Mouse (Mus musculus): ENCODE measurements at regions not wholly inside any gene's neighbourhood (a gene's known extent, or its start where the extent isn't known, plus 50 kb on each side); places are given as distances from the start of the nearest gene placed in this dataset.
A peak's percentile ranks its signal among the peaks of the same experiment; 100 is the strongest.

GRCm38 (mm10) chr6:98178005-98178404 is 164.5 kb downstream of the Gm765 start:
- DNase-seq = no peak

- DNase-seq = no peak
Observed at GRCm38 (mm10) chr6:98149043-98149813, 193.3 kb downstream of the Gm765 start.

GRCm38 (mm10) chr6:98147855-98148254 is 194.7 kb downstream of the Gm765 start:
- no peak for DNase-seq

GRCm38 (mm10) chr6:98132931-98133330 is 209.6 kb downstream of the Gm765 start:
- DNase-seq = peak; percentile 37

- no peak for DNase-seq
Observed at GRCm38 (mm10) chr6:98125434-98125833, 217.1 kb downstream of the Gm765 start.

GRCm38 (mm10) chr6:98118355-98119150 is 224.0 kb downstream of the Gm765 start:
- no peak for DNase-seq

GRCm38 (mm10) chr6:98114327-98115134 is 228.0 kb downstream of the Gm765 start:
- DNase-seq = no peak

- DNase-seq = no peak
Observed at GRCm38 (mm10) chr6:98113708-98114107, 228.8 kb downstream of the Gm765 start.

- no peak for DNase-seq
Observed at GRCm38 (mm10) chr6:98112495-98113115, 229.9 kb downstream of the Gm765 start.

GRCm38 (mm10) chr6:98107123-98107522 is 235.4 kb downstream of the Gm765 start:
- no peak for DNase-seq

GRCm38 (mm10) chr6:98105280-98106090 is 237.1 kb downstream of the Gm765 start:
- DNase-seq = peak; percentile 86

GRCm38 (mm10) chr6:98104432-98104831 is 238.1 kb downstream of the Gm765 start:
- DNase-seq = no peak

- DNase-seq = no peak
Observed at GRCm38 (mm10) chr6:98101023-98101422, 241.5 kb downstream of the Gm765 start.

GRCm38 (mm10) chr6:98099126-98099525 is 243.4 kb downstream of the Gm765 start:
- DNase-seq = no peak

- no peak for DNase-seq
Observed at GRCm38 (mm10) chr6:98095243-98095642, 247.3 kb downstream of the Gm765 start.

GRCm38 (mm10) chr6:98089185-98089584 is 253.4 kb downstream of the Gm765 start:
- peak; percentile 35 for DNase-seq

GRCm38 (mm10) chr6:98080076-98080475 is 262.5 kb downstream of the Gm765 start:
- DNase-seq = no peak
